Mouse (Mus musculus) spleen, adult 2 months (tissue): ENCODE results near the gene Prkce. TPM values are rescaled to one million over a fixed set of nuclear protein-coding genes. Genes with fewer than 3 reads are reported as not detected.

Experiments used
- DNase-seq, 2 experiments: peaks; one replicate each; pipeline versions ENCODE4 v3.0.0 to v3.0.0-alpha.2; 2012 to 2021; ENCODE audit warnings: low spot score in 2 of 2, low read depth in 1 of 2
- H3K27ac ChIP-seq: fragments of 200-500 bp; 2 replicates; pipeline ENCODE4 v1.5.1; 2012; ENCODE audit warnings: low read length, inconsistent platforms; ENCODE audit not compliant: insufficient read depth
- H3K27me3 ChIP-seq: fragments of 200-500 bp; 2 replicates; pipeline ENCODE4 v1.6.1; 2012; ENCODE audit warnings: mild to moderate bottlenecking, moderate library complexity, low read length, inconsistent platforms; ENCODE audit not compliant: control insufficient read depth, insufficient read depth
- H3K36me3 ChIP-seq: fragments of 200-500 bp; 2 replicates; pipeline ENCODE4 v1.6.1; 2012; ENCODE audit warnings: mild to moderate bottlenecking, low read length, inconsistent platforms; ENCODE audit not compliant: control insufficient read depth, insufficient read depth
- H3K4me1 ChIP-seq: fragments of 200-500 bp; 2 replicates; pipeline ENCODE4 v1.6.1; 2011; ENCODE audit warnings: inconsistent platforms; ENCODE audit not compliant: control insufficient read depth, insufficient read depth, insufficient read length
- H3K4me3 ChIP-seq: fragments of 200-500 bp; 2 replicates; pipeline ENCODE4 v1.5.1; 2011; ENCODE audit warnings: mild to moderate bottlenecking, inconsistent platforms; ENCODE audit not compliant: insufficient read depth, insufficient read length; ENCODE audit errors: extremely low read depth
- CTCF ChIP-seq: fragments of 200-500 bp; IDR thresholded peaks from 2 replicates; pipeline ENCODE4 v1.5.1; 2011; ENCODE audit warnings: mild to moderate bottlenecking, inconsistent platforms; ENCODE audit not compliant: insufficient read depth, insufficient read length, insufficient replicate concordance; ENCODE audit errors: extremely low read depth
- POLR2A ChIP-seq: fragments of 200-500 bp; IDR thresholded peaks from 2 replicates; pipeline ENCODE4 v1.6.1; 2011; ENCODE audit warnings: low read depth, low read length, inconsistent platforms
- WGBS: fragments of 180-500 bp; shearing (Covaris S2); methylation state at CpG from one replicate; pipeline ENCODE4 v1.1.7; 2018; 5-methylcytosine and 5-hydroxymethylcytosine counted together
- polyA plus RNA-seq: library from polyadenylated mRNA; depleted of rRNA; stranded (reverse); fragments of >200 nt; gene quantifications from 2 replicates; pipeline ENCODE4 v1.2.3, GENCODE M21; 2012

The Prkce gene
- polyA plus RNA-seq, 1 experiment: 4.8 TPM

DNA sequence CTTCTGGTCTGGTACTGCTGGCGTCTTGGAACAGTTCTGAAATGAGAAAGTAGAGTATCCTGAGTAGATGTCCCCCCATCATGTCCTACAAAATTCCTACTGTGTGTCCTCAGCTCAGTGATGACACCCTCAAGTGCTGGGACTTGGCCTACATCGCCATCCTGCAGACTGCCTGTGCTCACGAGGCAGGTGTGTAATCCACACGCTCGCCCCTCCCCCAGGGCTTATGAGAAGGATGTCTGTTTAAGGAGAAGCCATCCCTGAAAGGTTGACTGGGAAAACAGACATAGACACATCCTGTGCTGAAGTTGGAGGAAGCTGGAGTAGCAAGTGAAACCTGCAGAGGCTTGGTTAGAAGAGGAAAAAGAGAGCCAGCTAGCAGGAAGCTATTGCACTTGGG is 422.1 kb downstream of the Prkce start:
- H3K27me3 ChIP-seq: no peaks in the 10 kb centered on the region
- no peaks in the 10 kb centered on the region for H3K4me1 ChIP-seq
- no peak overlapping the region for H3K27ac ChIP-seq
- DNase-seq: no peak
- H3K4me3 ChIP-seq: no peak overlapping the region
- no peak for TF ChIP-seq CTCF
- TF ChIP-seq POLR2A: no peak
- no peaks in the 10 kb centered on the region for H3K36me3 ChIP-seq
- 94% methylated on average over 5 of the region's 5 CpGs for WGBS

DNA sequence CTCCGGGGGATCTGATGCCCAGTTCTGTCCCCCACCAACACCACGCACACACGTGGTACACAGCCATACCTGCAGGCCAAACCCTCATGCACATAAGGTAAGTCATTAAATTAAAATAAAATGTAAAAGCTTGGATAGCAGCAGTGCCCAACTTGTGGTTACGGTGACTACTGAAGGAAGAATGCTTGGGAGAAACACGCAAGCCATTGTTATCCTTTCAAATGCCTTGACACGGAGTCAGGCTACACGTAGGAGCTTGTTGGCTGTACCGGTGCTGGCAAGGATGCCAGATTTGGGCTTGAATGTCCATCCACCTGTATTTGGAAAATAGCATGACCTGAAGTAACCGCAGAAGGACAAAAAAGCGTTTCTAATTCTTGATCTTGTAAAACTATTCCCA is 423.7 kb downstream of the Prkce start:
- no peak overlapping the region for H3K4me3 ChIP-seq
- H3K27ac ChIP-seq: no peak overlapping the region
- H3K4me1 ChIP-seq: no peaks in the 10 kb centered on the region
- no peaks in the 10 kb centered on the region for H3K36me3 ChIP-seq
- DNase-seq: no peak
- no peaks in the 10 kb centered on the region for H3K27me3 ChIP-seq
- WGBS: 92% methylated on average over 10 of the region's 10 CpGs
- TF ChIP-seq CTCF (no peak), POLR2A (no peak)

DNA sequence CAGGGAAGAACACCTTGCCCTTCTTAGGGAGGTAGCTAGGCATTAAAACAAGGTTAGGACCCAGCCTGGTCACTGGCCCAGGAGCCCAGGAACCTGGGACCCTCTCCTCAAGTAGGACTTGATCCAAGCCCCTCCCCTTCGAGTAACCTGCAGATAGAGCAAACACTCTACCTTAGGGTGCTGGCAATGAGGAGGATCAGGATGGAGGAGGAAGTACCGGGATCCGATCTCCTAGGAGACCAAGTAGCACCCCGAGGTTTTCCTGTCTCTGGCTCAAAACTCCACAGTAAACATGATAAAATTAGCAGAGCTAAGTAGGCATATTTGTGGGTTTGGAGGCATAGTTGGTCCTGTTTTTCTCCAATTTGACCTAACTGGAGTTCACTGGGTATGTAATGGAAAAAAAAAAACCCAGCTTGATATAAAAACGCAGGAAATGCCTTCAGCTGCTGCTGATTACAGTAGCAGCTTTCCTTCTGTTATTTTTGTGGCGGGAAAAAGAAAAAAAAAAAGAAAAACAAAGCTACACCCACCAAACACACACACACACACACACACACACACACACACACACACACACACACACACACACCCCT is 425.5 kb downstream of the Prkce start:
- WGBS: 48% methylated on average over 6 of the region's 6 CpGs
- no peaks in the 10 kb centered on the region for H3K36me3 ChIP-seq
- no peak for DNase-seq
- TF ChIP-seq POLR2A: no peak
- TF ChIP-seq CTCF: no peak
- H3K4me1 ChIP-seq: no peaks in the 10 kb centered on the region
- no peak overlapping the region for H3K27ac ChIP-seq
- no peak overlapping the region for H3K4me3 ChIP-seq
- no peaks in the 10 kb centered on the region for H3K27me3 ChIP-seq

DNA sequence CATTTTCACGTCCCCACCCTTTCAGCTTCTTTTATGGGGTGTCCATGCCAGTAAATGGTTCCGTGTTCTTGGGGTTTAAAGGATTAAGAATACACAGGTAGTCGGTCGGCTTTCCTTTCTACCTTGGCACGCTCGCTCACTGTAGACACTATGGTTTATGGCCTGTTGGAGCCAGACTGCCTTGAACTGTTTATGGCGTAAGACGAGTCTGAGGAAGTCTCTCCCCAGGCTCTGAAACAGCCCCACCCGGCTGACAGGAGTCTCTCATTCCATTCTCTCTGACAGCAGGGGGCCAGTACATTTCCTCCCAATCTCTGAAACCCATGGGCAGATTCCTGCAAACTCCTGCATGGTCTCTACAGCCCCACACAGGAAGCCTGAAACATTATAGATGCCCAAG is 427.9 kb downstream of the Prkce start:
- no peak overlapping the region for H3K4me3 ChIP-seq
- WGBS: 88% methylated on average over 9 of the region's 9 CpGs
- TF ChIP-seq CTCF (no peak), POLR2A (no peak)
- no peaks in the 10 kb centered on the region; the same call in 1 of the 2 replicates for H3K36me3 ChIP-seq
- H3K4me1 ChIP-seq: no peaks in the 10 kb centered on the region
- H3K27me3 ChIP-seq: no peaks in the 10 kb centered on the region
- no peak overlapping the region for H3K27ac ChIP-seq
- DNase-seq: no peak

DNA sequence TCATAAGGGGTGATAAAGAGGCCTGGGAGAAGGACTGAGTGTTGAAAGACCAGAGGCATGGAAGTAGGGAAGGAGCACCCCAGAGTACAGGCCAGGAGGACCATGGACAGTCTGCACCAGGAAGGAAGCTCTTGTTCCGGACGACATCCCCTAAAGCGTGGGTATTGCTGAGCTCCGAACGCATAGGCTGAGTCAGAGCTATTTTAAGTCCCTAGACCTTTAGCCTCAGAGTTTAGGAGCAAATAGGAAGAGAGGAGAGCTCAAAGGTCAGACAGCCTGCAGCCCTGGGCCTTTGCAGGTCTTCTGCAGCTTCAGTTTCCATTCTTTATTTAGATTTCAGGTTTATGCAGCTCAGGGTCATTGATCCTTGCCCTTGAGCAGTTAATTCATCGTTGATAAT is 433.5 kb downstream of the Prkce start:
- H3K4me1 ChIP-seq: no peaks in the 10 kb centered on the region
- H3K27me3 ChIP-seq: no peaks in the 10 kb centered on the region
- H3K27ac ChIP-seq: no peak overlapping the region
- TF ChIP-seq CTCF (no peak), POLR2A (no peak)
- no peak for DNase-seq
- no peak overlapping the region for H3K4me3 ChIP-seq
- no peaks in the 10 kb centered on the region; the same call in 1 of the 2 replicates for H3K36me3 ChIP-seq
- 86% methylated on average over 6 of the region's 6 CpGs for WGBS

DNA sequence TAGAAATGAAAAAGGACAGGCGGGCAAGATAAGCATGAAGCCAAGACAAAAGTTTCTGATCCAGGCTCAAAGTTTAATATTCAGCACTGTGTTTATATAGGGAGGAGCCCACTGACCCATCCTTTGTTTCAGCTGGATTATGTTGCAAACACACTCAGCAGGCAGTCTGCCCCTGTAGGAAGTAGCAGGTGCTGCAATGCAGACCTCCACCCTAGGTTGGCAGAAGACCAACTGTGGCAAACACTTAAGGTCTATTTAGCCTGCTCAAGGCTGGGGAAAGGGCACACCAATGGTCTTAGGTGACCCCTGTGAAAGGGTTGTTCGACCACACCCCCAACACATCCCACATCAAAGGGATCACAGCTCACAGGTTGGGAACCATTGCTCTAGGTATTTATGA is 434.3 kb downstream of the Prkce start:
- TF ChIP-seq POLR2A: no peak
- no peak for TF ChIP-seq CTCF
- DNase-seq: no peak
- no peak overlapping the region for H3K4me3 ChIP-seq
- no peaks in the 10 kb centered on the region for H3K4me1 ChIP-seq
- no peak overlapping the region for H3K27ac ChIP-seq
- WGBS: 94% methylated on average over 2 of the region's 2 CpGs
- H3K27me3 ChIP-seq: no peaks in the 10 kb centered on the region
- no peaks in the 10 kb centered on the region; the same call in 1 of the 2 replicates for H3K36me3 ChIP-seq

DNA sequence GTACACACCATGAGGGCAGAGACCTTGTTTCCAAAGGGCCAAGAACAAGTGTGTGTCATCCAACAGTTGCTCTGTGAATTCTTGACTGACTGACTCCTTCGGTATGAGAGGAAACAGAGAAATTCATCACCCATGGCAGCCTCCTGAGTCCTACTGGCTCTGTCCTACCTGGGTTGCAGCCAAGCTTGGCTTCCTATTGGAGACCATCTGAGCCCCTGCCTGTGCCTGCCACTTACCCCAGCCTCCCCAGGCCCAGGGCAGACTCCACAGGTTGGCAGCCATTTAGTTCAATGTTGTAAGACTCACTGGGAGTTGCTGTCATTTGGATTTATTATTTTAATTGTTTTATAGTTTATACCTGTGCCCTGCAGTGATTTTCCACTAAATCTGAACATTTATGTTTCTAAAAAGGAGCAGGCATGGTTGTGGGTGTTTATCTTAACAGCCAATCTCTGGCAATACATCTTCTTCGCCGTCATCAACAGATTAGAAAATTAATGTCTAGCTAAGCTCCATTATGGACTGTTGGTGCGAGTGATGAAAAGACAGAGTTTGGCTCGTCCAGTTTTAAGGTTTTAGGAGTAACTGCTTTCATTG is 436.4 kb downstream of the Prkce start:
- Histone ChIP-seq H3K27me3 (no peaks in the 10 kb centered on the region), H3K36me3 (no peaks in the 10 kb centered on the region; the same call in 1 of the 2 replicates), H3K4me1 (no peaks in the 10 kb centered on the region), H3K4me3 (no peak overlapping the region), H3K27ac (no peak overlapping the region)
- DNase-seq: no peak
- TF ChIP-seq CTCF: no peak
- no peak for TF ChIP-seq POLR2A
- 89% methylated on average over 5 of the region's 5 CpGs for WGBS
